ENCODE assay signal across 15 mouse cellular contexts in the genomic region with DNA sequence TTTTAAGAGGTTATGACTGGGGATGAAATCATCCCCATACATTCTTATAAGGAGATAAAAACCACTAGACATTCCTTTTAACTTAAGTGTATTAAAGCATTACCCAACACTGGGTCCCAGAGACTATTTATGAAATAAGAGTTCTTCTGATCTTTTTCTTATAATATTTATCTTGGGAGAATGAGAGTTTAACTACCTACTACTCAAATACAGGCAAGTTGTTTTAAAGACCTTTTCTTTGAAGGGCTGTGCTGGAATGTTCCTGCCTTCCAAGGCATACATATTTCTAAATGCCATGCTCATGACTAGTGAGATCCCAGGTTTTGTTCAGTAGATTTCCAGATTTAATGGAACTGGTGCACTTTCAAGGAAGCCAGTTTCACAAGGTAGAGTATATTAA.
"Had no signal": no experiment of that assay in that cellular context is flagged by ENCODE, and none has a peak within 500 bp of the region (broad histone marks: within the 10 kb centered on the region; RNA-seq: fewer than 3 reads in every experiment).

No protein-coding gene starts in this region.

- ATAC-seq: hindbrain, postnatal 0 days; midbrain, embryonic 16.5 days had no signal

- H3K4me2 ChIP-seq: midbrain, embryonic 12.5 days; neural tube, embryonic 15.5 days had no signal

- H3K9me3 ChIP-seq: midbrain, embryonic 12.5 days; neural tube, embryonic 15.5 days had no signal

- H3K4me3 ChIP-seq: midbrain, embryonic 12.5 days; neural tube, embryonic 15.5 days had no signal

- H3K9ac ChIP-seq: liver, embryonic 14.5 days; midbrain, embryonic 12.5 days; neural tube, embryonic 15.5 days had no signal

- H3K36me3 ChIP-seq: midbrain, embryonic 12.5 days; neural tube, embryonic 15.5 days had no signal

- H3K27ac ChIP-seq: hindbrain, postnatal 0 days; kidney, postnatal 0 days; liver, embryonic 14.5 days; macrophage; midbrain, embryonic 12.5 days; neural tube, embryonic 15.5 days had no signal

- H3K27me3 ChIP-seq: midbrain, embryonic 12.5 days; neural tube, embryonic 15.5 days had no signal

- H3K4me1 ChIP-seq: midbrain, embryonic 12.5 days; neural tube, embryonic 15.5 days had no signal

- DNase-seq: kidney, adult 11 months; kidney, adult 9 months; kidney, postnatal 36 days; left cerebral cortex, postnatal 4 days; right cerebral cortex, adult 18-20 months; right cerebral cortex, postnatal 25 days; thymus, adult 18-20 months; thymus, postnatal 14 days had no signal
